Mouse (Mus musculus): ENCODE measurements around the gene Ebf1. TPM values are rescaled to one million over a fixed set of nuclear protein-coding genes. Genes with fewer than 3 reads are reported as not detected.

Ebf1 gene
- total RNA-seq, 2 experiments from 2014 or later = 10.0 to 13.8 TPM

- intact Hi-C loops (cut with DNase I) = no loop called here
Observed at GRCm38 (mm10) chr11:44969011-44969410, 351.9 kb downstream of the Ebf1 start.

GRCm38 (mm10) chr11:44974271-44974670 is 357.2 kb downstream of the Ebf1 start:
- intact Hi-C loops (cut with DNase I) = loop anchor here (10.0 kb wide), 1 partner anchor 229 kb away; no protein-coding TSS in a partner anchor
- DNase-seq (ENCODE audit: low spot score) = no peak

More at GRCm38 (mm10) chr11:44969011-44969410, 351.9 kb downstream of the Ebf1 start:
- DNase-seq (ENCODE audit: low spot score) = no peak

DNA sequence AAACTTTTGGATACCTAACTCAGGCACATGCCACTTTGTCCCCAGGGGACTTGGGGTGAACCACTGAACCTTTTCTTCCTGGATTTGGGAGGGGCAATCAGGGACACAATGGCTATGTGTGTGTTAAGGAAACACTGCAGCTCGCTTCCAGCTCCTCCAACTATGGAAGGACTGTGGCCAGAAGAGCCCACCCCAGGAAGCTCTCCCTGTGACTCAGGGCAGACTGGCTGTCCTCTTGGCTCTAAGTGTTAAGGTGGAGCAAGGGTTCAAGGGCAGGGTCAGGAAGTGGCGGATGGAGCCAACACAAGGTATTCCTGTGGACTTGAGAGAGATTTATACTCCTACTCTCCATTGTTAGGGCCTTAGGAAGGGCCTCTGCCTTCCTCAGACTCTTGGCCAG is 358.0 kb downstream of the Ebf1 start:
- peak; percentile 54 for DNase-seq (ENCODE audit: low spot score)
- intact Hi-C loops (cut with DNase I) = loop anchor here (10.0 kb wide), 1 partner anchor 230 kb away; no protein-coding TSS in a partner anchor

- DNase-seq (ENCODE audit: low spot score) = no peak
- intact Hi-C loops (cut with DNase I) = loop anchor here (10.0 kb wide), 1 partner anchor 232 kb away; no protein-coding TSS in a partner anchor
Observed at GRCm38 (mm10) chr11:44976254-44976802, 359.2 kb downstream of the Ebf1 start.

DNA sequence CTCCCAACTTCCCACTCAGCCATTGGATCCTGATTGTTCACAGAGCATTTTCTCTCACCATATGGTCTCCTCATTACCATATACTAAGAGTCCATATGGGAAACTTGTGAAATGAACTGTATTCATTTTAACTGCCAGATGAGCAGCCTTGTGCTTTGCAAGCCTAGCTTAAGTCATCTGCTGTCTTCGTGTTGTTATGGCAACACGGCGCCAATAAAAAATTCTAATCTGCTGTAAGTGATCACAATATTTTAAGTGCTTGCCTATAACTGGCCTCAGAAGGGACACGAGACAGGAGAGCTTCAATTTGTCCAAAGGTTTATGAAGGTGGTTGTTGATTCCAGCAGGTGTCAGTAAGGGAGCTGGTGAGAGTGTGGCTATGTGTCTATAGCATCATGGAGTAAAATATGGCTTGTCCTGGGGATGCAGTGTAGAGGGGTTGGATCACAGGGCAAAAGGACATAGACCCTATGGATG is 360.8 kb downstream of the Ebf1 start:
- intact Hi-C loops (cut with DNase I) = loop anchor here (10.0 kb wide), 1 partner anchor 233 kb away; no protein-coding TSS in a partner anchor

DNA sequence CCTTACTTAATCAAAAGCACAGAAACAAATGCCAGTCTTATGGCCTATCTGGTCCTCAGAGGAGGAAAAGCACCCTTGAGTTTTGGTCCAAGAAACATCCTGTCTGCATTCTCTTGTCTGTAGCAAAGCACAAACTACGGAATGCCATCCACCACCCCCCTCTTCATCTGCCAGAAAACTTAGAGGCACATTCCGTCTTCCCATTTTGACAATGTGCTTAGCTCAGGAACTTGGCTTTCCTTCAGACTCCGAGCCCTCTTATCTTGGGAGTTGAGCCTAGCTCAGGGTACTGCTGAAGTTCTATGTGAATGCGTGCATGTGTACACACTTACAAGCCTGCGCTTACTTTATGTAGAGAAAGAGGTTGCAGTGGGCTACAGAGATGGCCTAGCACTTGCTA is 362.3 kb downstream of the Ebf1 start:
- intact Hi-C loops (cut with DNase I) = loop anchor here (10.0 kb wide), 1 partner anchor 235 kb away; no protein-coding TSS in a partner anchor
- DNase-seq (ENCODE audit: low spot score) = no peak

More for the DNA sequence above, 360.8 kb downstream of the Ebf1 start:
- no peak for DNase-seq (ENCODE audit: low spot score)

GRCm38 (mm10) chr11:44982225-44982624 is 365.1 kb downstream of the Ebf1 start:
- intact Hi-C loops (cut with DNase I) = no loop called here
- no peak for DNase-seq (ENCODE audit: low spot score)

DNA sequence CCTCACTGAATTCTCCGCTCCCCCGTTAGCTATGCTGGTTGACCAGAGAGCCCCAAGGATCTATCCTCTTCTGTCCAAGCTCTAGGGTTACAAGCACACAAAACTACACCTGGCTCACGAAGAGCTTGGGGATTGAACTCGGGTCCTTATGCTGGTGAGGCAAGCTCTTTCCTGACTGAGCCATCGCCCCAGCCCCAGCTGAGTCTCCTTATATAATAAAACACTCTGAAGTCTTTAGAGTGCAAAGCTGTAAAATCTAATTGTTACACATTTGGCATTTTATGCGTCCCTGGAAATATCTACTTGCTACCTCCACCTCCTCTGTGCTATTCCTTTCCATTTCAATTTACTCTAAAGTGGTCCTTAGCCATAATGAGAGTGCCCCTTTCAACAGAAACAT is 366.8 kb downstream of the Ebf1 start:
- intact Hi-C loops (cut with DNase I) = no loop called here
- DNase-seq (ENCODE audit: low spot score) = no peak

- DNase-seq (ENCODE audit: low spot score) = no peak
- intact Hi-C loops (cut with DNase I) = no loop called here
Observed at GRCm38 (mm10) chr11:44984381-44984780, 367.3 kb downstream of the Ebf1 start.

DNA sequence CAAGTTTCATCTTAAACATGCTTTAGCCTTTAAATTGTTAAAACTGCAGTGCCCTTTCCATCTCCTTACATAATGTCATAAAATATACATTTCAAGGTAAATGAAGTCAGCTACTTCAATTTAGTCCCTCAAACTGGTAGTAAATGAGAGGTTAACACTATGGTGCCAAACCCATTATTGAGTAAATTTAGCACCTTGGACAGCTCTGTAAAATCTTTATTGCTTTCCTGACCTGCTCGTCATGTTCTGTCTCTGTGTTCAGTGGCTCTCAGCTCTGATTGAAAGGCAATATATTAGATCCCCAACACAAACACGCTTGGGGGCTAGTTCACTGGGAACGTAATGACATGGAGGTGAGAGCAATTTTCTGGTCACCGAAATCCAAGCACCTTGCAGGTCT is 370.7 kb downstream of the Ebf1 start:
- intact Hi-C loops (cut with DNase I) = no loop called here
- DNase-seq (ENCODE audit: low spot score) = no peak

GRCm38 (mm10) chr11:45002681-45003286 is 385.7 kb downstream of the Ebf1 start:
- intact Hi-C loops (cut with DNase I) = loop anchor here (10.0 kb wide), 1 partner anchor 882 kb away; no protein-coding TSS in a partner anchor
- DNase-seq (ENCODE audit: low spot score) = no peak

- intact Hi-C loops (cut with DNase I) = loop anchor here (10.0 kb wide), 1 partner anchor 881 kb away; no protein-coding TSS in a partner anchor
- DNase-seq (ENCODE audit: low spot score) = no peak
Observed at GRCm38 (mm10) chr11:45003716-45004437, 386.8 kb downstream of the Ebf1 start.

GRCm38 (mm10) chr11:45007311-45007710 is 390.2 kb downstream of the Ebf1 start:
- no peak for DNase-seq (ENCODE audit: low spot score)
- intact Hi-C loops (cut with DNase I) = loop anchor here (5.0 to 10.0 kb wide), 3 partner anchors 115 to 877 kb away; no protein-coding TSS in a partner anchor

- intact Hi-C loops (cut with DNase I) = loop anchor here (1.0 to 10.0 kb wide), 4 partner anchors 116 to 877 kb away; no protein-coding TSS in a partner anchor
- peak; percentile 58 for DNase-seq (ENCODE audit: low spot score)
Observed at GRCm38 (mm10) chr11:45008078-45008477, 391.0 kb downstream of the Ebf1 start.

GRCm38 (mm10) chr11:45008760-45009159 is 391.6 kb downstream of the Ebf1 start:
- no peak for DNase-seq (ENCODE audit: low spot score)
- intact Hi-C loops (cut with DNase I) = loop anchor here (1.0 to 10.0 kb wide), 4 partner anchors 116 to 876 kb away; no protein-coding TSS in a partner anchor

DNA sequence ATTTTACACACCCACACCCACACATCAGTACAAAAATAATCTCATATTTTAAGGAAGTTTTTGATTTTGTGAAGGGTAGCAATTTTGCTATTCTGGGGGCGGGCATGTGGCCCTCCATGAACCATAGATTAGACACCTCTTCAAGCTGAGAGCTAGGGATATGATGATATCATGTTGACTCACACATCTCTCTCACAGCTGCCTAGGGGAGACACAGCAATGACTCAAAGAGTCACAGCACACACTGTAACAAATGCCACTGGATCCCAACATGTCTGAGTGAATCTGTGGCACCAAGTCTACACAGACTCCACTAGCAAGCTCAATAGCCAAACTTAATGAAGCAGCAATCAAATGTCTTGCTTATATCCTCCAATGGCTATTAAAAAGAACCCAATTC is 395.0 kb downstream of the Ebf1 start:
- no peak for DNase-seq (ENCODE audit: low spot score)
- intact Hi-C loops (cut with DNase I) = no loop called here

GRCm38 (mm10) chr11:45017493-45017892 is 400.4 kb downstream of the Ebf1 start:
- no peak for DNase-seq (ENCODE audit: low spot score)
- intact Hi-C loops (cut with DNase I) = no loop called here

DNA sequence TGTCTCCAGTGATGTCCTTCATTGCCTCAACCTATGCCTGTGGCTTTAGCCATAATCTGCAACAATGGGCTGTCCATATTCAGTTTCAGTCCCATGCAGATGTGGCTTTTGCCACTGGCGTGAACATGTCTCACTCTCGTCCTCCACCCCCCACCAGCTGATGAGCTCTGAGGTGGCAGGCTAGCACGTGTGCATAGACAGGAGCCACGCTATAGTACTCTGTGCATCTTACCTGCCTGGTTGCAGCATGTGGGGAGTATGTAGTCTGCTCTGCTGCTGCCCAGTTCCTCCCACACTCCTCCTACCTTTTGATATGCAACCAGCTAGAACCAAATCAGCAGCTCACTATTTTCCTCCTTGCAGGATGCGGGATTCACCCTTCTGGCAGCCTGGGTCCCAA is 408.9 kb downstream of the Ebf1 start:
- intact Hi-C loops (cut with DNase I) = no loop called here
- no peak for DNase-seq (ENCODE audit: low spot score)

DNA sequence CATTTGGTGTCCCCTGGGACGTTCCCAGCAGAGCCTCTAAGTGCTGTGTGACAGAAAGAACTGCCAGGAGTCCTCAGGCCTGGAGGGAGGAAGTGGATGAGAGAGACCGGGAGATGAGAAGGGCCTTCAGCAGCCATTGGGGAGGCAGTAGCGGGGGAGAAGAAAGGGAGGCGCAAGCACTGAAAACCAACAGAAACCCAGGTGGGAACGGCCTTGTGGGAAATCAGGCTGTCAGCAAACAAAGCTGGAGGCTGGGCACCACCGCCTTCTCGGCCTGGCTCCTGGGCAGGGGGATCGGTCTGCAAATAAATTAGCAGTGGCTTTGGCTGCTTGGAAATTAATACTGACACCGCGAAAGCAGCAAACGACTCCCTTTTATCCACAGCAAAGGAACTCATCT is 409.6 kb downstream of the Ebf1 start:
- DNase-seq (ENCODE audit: low spot score) = no peak
- intact Hi-C loops (cut with DNase I) = no loop called here

- intact Hi-C loops (cut with DNase I) = no loop called here
- DNase-seq (ENCODE audit: low spot score) = no peak
Observed at GRCm38 (mm10) chr11:45027076-45027475, 410.0 kb downstream of the Ebf1 start.
